Mouse (Mus musculus): ENCODE data around the gene Fv1. TPM values are rescaled to one million over a fixed set of nuclear protein-coding genes. Genes with fewer than 3 reads are reported as not detected.

The Fv1 gene
- polyA plus RNA-seq, 1 experiment from 2014 or later, result 12.9 TPM

DNA sequence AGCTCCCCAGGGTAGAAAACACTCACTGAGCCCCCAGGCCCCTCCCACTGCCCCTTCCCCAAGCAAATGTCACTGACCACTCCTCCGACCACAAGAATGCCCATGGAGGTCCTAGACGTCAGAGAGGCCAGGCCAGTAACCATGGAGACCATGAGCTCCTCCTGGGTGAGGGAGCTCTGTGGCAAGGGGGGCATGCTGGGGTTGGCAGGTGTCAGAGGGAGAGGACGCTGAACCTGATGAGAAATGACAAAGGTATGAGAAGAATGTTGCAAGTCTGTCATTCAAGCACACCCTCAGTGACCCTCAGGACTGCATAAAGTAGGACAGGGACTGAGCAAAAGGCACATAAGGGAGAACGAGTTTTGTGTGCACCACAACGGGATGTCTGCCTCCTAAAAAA is 11.1 kb downstream of the Fv1 start:
- 64% methylated on average over 5 of the region's 5 CpGs for WGBS
- Histone ChIP-seq H3K9me3 (ENCODE audit: control insufficient read depth, low read length) (no peaks in the 10 kb centered on the region), H3K4me3 (replicated peaks; ENCODE audit: low read length) (no peak overlapping the region), H3K27ac (ENCODE audit: low read length) (no peak overlapping the region), H3K27me3 (replicated peaks; ENCODE audit: control insufficient read depth, insufficient read depth, low read length) (no peaks in the 10 kb centered on the region), H3K4me2 (ENCODE audit: low read length) (no peak overlapping the region), H3K36me3 (ENCODE audit: control insufficient read depth, insufficient read depth) (peaks cover 65% of the 10 kb centered on the region), H3K9ac (replicated peaks; ENCODE audit: low read depth, low read length) (no peak overlapping the region), H3K4me1 (replicated peaks; ENCODE audit: control insufficient read depth, insufficient read depth, low read length) (no peaks in the 10 kb centered on the region)
- no peak for ATAC-seq

DNA sequence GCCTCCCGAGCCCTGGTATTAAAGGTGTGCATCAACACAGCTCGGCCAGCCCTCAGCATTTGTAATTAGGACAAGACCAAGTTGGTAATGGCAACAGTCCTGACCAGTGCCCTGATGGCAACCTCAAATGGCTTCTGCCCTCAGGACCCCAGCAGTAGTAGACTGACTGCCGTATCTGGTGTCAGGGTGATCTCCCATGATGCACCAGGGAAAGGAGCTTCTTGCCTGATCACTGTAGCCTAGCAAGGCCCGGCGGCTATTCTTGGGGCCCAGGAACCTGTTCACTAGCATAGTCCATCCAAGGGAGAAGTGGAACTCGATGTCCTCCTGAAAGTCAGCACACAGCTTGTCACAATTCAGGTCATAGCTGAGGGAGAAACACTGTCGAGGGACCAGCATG is 13.0 kb downstream of the Fv1 start:
- no peak overlapping the region for H3K4me3 ChIP-seq (replicated peaks; ENCODE audit: low read length)
- H3K27me3 ChIP-seq (replicated peaks; ENCODE audit: control insufficient read depth, insufficient read depth, low read length), result no peaks in the 10 kb centered on the region
- H3K4me2 ChIP-seq (ENCODE audit: low read length), result no peak overlapping the region
- H3K9me3 ChIP-seq (ENCODE audit: control insufficient read depth, low read length), result no peaks in the 10 kb centered on the region
- no peak overlapping the region for H3K9ac ChIP-seq (replicated peaks; ENCODE audit: low read depth, low read length)
- no peak for ATAC-seq
- H3K4me1 ChIP-seq (replicated peaks; ENCODE audit: control insufficient read depth, insufficient read depth, low read length), result no peaks in the 10 kb centered on the region
- WGBS, result 96% methylated on average over 7 of the region's 7 CpGs
- H3K36me3 ChIP-seq (ENCODE audit: control insufficient read depth, insufficient read depth), result peaks cover 63% of the 10 kb centered on the region
- H3K27ac ChIP-seq (ENCODE audit: low read length), result no peak overlapping the region

DNA sequence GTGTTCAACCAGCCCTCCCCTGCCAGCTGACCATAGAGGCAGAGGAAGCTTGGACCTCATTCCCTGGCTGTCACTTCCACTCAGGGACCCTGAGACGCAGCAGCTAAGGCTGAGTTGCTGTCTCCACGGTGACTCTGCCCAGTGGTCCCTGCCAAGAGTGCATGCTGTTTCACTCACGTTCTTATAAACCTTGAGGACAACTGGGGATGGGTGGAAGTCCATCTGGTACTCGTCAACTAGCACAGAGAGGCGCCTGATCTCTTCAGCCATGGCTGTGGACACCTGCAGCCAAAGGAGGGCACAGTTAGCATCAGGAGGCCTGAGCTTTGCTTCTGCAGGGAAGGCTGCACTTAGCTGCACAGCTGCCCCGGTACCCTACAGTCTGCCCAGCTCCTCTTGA is 14.3 kb downstream of the Fv1 start:
- Histone ChIP-seq H3K4me2 (ENCODE audit: low read length) (no peak overlapping the region), H3K27me3 (replicated peaks; ENCODE audit: control insufficient read depth, insufficient read depth, low read length) (no peaks in the 10 kb centered on the region), H3K36me3 (ENCODE audit: control insufficient read depth, insufficient read depth) (peaks cover 71% of the 10 kb centered on the region), H3K4me1 (replicated peaks; ENCODE audit: control insufficient read depth, insufficient read depth, low read length) (no peaks in the 10 kb centered on the region), H3K4me3 (replicated peaks; ENCODE audit: low read length) (no peak overlapping the region), H3K27ac (ENCODE audit: low read length) (no peak overlapping the region), H3K9ac (replicated peaks; ENCODE audit: low read depth, low read length) (no peak overlapping the region), H3K9me3 (ENCODE audit: control insufficient read depth, low read length) (no peaks in the 10 kb centered on the region)
- ATAC-seq, result no peak
- WGBS, result 90% methylated on average over 6 of the region's 6 CpGs

DNA sequence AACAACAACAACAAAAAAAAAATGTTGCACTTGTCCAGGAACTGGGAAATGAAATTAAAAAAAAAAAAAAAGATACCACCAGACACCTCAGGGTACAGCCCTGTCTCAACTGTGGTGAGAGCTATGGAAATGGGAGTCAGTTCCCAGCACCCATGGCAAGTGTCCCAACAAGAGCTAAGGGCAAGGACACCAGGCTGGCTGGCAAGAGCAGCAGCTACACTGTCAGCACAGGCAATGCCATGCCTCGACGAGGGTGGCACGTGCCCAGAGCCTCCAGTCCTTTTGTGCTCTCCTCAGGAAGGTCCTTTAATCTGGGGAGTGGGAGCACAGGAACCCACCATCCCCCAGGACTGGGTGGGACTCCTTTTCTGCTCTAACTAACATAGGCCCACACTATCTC is 15.4 kb downstream of the Fv1 start:
- no peak for ATAC-seq
- Histone ChIP-seq H3K36me3 (ENCODE audit: control insufficient read depth, insufficient read depth) (peaks cover 65% of the 10 kb centered on the region), H3K27me3 (replicated peaks; ENCODE audit: control insufficient read depth, insufficient read depth, low read length) (no peaks in the 10 kb centered on the region), H3K4me3 (replicated peaks; ENCODE audit: low read length) (no peak overlapping the region), H3K4me1 (replicated peaks; ENCODE audit: control insufficient read depth, insufficient read depth, low read length) (no peaks in the 10 kb centered on the region), H3K27ac (ENCODE audit: low read length) (no peak overlapping the region), H3K9me3 (ENCODE audit: control insufficient read depth, low read length) (no peaks in the 10 kb centered on the region), H3K9ac (replicated peaks; ENCODE audit: low read depth, low read length) (no peak overlapping the region), H3K4me2 (ENCODE audit: low read length) (no peak overlapping the region)
- 85% methylated on average over 3 of the region's 3 CpGs for WGBS

DNA sequence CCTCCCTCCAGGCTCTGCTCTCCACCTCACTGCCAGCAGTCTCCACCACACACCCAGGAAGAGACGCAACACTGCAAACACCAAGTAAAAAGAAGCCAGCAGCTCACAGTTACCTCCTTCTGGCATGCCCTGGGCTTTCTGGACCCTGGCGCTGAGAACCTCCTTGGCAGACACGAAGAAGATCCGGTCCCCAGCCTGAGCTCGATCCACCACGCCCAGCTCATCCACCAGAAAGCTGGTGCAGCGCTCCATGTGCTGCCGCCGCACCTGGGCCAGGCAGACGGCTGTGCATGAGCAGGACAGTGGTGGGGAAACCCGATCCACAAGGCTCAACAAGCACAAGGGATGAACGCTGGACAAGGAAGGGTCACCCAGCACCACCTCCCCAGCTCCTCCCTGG is 17.4 kb downstream of the Fv1 start:
- ATAC-seq, result no peak

DNA sequence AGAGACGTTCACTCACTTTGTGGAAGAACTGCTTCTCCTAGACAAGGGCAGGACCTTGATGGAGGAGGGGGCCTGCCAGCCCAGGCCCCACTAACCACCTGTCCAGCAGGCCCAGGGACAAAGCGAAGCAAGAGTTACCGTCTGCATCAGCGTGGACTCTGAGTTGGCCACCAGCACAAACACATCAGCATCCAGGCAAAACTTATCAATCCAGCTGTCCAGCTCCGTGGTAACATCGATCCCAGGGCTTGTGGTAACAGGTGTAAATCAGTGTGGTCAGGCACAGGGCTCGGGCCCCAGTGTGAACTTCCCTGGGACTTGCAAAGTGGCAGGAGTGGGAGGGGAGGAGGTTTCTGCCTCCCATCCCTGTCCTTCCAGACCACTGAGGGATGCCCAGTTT is 18.5 kb downstream of the Fv1 start:
- no peak overlapping the region for H3K4me3 ChIP-seq (replicated peaks; ENCODE audit: low read length)
- H3K4me2 ChIP-seq (ENCODE audit: low read length), result no peak overlapping the region
- H3K36me3 ChIP-seq (ENCODE audit: control insufficient read depth, insufficient read depth), result peaks cover 55% of the 10 kb centered on the region
- ATAC-seq, result no peak
- H3K9me3 ChIP-seq (ENCODE audit: control insufficient read depth, low read length), result no peaks in the 10 kb centered on the region
- H3K4me1 ChIP-seq (replicated peaks; ENCODE audit: control insufficient read depth, insufficient read depth, low read length), result no peaks in the 10 kb centered on the region
- H3K9ac ChIP-seq (replicated peaks; ENCODE audit: low read depth, low read length), result no peak overlapping the region
- H3K27ac ChIP-seq (ENCODE audit: low read length), result no peak overlapping the region
- 96% methylated on average over 7 of the region's 7 CpGs for WGBS
- no peaks in the 10 kb centered on the region for H3K27me3 ChIP-seq (replicated peaks; ENCODE audit: control insufficient read depth, insufficient read depth, low read length)

More for the DNA sequence above, 17.4 kb downstream of the Fv1 start:
- Histone ChIP-seq H3K27me3 (replicated peaks; ENCODE audit: control insufficient read depth, insufficient read depth, low read length) (no peaks in the 10 kb centered on the region), H3K9me3 (ENCODE audit: control insufficient read depth, low read length) (no peaks in the 10 kb centered on the region), H3K4me2 (ENCODE audit: low read length) (no peak overlapping the region), H3K9ac (replicated peaks; ENCODE audit: low read depth, low read length) (no peak overlapping the region), H3K4me3 (replicated peaks; ENCODE audit: low read length) (no peak overlapping the region), H3K36me3 (ENCODE audit: control insufficient read depth, insufficient read depth) (peaks cover 67% of the 10 kb centered on the region), H3K4me1 (replicated peaks; ENCODE audit: control insufficient read depth, insufficient read depth, low read length) (no peaks in the 10 kb centered on the region), H3K27ac (ENCODE audit: low read length) (no peak overlapping the region)
- 94% methylated on average over 12 of the region's 12 CpGs for WGBS

DNA sequence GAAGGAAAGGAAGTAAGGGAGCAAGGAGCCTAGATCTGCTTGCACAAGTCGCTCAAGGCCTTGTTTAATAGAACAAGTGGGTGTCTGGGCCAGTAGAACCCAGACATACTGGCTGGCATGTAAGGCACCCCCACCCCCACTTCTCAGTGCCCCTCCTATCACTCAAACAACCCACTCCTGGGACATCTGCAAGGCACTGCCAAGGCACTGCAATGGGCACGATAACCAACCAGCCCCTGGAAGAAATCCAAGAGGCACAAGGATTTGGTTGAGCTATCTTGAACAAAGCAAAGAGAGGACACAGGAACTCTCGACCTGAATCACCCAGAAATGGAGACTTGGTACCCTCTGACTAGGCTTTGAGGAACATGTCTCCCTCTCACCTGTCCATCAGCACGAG is 19.5 kb downstream of the Fv1 start:
- no peaks in the 10 kb centered on the region for H3K9me3 ChIP-seq (ENCODE audit: control insufficient read depth, low read length)
- no peak for ATAC-seq
- no peaks in the 10 kb centered on the region for H3K27me3 ChIP-seq (replicated peaks; ENCODE audit: control insufficient read depth, insufficient read depth, low read length)
- H3K4me1 ChIP-seq (replicated peaks; ENCODE audit: control insufficient read depth, insufficient read depth, low read length), result no peaks in the 10 kb centered on the region
- H3K36me3 ChIP-seq (ENCODE audit: control insufficient read depth, insufficient read depth), result peaks cover 49% of the 10 kb centered on the region
- 82% methylated on average over 4 of the region's 4 CpGs for WGBS
- H3K4me3 ChIP-seq (replicated peaks; ENCODE audit: low read length), result no peak overlapping the region
- no peak overlapping the region for H3K4me2 ChIP-seq (ENCODE audit: low read length)
- no peak overlapping the region for H3K27ac ChIP-seq (ENCODE audit: low read length)
- no peak overlapping the region for H3K9ac ChIP-seq (replicated peaks; ENCODE audit: low read depth, low read length)

DNA sequence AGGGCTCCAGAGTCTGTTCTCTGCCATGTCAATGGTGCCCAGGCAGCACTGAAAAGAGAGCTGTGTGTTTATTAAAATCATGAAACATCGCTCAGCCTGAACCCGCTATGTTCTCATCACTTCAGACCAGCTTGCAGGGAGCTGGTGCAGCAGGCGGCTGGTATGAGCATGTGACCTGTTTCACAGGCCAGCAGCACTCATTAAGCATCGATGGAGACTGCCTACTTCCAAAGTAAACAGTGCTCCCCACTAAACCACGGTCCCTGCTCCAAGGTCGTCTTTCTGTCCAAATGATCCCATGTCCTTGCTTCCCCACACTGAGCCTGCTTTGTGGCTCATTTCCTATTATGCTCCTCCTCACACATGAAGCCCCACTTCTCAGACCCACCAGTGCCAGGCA is 21.6 kb downstream of the Fv1 start:
- Histone ChIP-seq H3K4me3 (replicated peaks; ENCODE audit: low read length) (no peak overlapping the region), H3K9me3 (ENCODE audit: control insufficient read depth, low read length) (no peaks in the 10 kb centered on the region), H3K9ac (replicated peaks; ENCODE audit: low read depth, low read length) (no peak overlapping the region), H3K36me3 (ENCODE audit: control insufficient read depth, insufficient read depth) (peaks cover 47% of the 10 kb centered on the region), H3K4me2 (ENCODE audit: low read length) (no peak overlapping the region), H3K27me3 (replicated peaks; ENCODE audit: control insufficient read depth, insufficient read depth, low read length) (no peaks in the 10 kb centered on the region), H3K4me1 (replicated peaks; ENCODE audit: control insufficient read depth, insufficient read depth, low read length) (no peaks in the 10 kb centered on the region), H3K27ac (ENCODE audit: low read length) (no peak overlapping the region)
- 94% methylated on average over 6 of the region's 6 CpGs for WGBS
- ATAC-seq, result no peak

DNA sequence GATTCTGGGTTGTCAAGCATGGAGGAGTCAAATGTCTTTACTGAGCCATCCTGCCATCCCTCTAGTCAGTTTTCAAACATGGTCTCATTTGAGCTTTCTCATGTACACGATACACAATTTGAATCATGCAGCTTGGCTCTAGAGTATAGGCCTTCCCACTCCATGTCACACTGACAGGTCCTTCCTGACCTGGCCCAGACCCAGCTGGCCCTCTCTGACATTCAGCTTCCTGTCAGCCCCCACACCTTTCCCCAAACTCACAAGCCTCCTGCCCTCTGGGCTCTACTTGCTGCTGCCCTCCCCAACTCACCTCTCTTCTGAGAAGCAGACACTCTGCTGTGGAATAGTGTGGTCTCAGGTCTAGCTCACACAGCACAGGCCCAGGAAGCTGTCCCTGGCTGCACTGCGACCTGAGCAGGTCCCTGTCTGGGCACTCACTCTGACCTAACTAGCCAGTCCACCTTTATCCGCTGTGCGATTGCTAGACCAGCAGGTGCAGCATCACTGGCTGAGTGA is 27.1 kb downstream of the Fv1 start:
- Histone ChIP-seq H3K9ac (replicated peaks; ENCODE audit: low read depth, low read length) (no peak overlapping the region), H3K4me3 (replicated peaks; ENCODE audit: low read length) (no peak overlapping the region), H3K27ac (ENCODE audit: low read length) (no peak overlapping the region), H3K4me1 (replicated peaks; ENCODE audit: control insufficient read depth, insufficient read depth, low read length) (no peaks in the 10 kb centered on the region), H3K9me3 (ENCODE audit: control insufficient read depth, low read length) (no peaks in the 10 kb centered on the region), H3K4me2 (ENCODE audit: low read length) (no peak overlapping the region), H3K27me3 (replicated peaks; ENCODE audit: control insufficient read depth, insufficient read depth, low read length) (no peaks in the 10 kb centered on the region), H3K36me3 (ENCODE audit: control insufficient read depth, insufficient read depth) (peaks cover 31% of the 10 kb centered on the region)
- WGBS, result 92% methylated on average over 4 of the region's 4 CpGs
- ATAC-seq, result no peak

DNA sequence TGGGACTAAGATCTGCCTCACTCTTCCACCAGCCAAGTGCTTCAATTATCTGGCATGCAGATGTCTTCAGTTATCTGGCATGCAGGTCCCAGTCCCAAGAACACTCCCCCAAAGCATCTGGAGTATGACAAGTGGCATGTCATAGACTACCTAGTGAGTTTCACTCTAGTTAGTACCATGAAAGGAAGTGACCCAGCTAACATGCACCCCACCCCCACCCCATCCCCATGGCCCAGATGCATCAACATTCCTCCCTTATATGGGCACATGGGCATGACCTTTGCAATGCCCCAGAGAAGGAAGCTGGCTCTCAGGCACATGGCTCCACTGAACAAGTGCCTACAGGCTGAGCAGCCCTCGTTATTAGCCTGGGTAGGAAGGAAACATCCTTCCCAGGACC is 27.6 kb downstream of the Fv1 start:
- ATAC-seq, result no peak
- 72% methylated on average over 1 of the region's 1 CpGs for WGBS
- H3K27me3 ChIP-seq (replicated peaks; ENCODE audit: control insufficient read depth, insufficient read depth, low read length), result no peaks in the 10 kb centered on the region
- H3K4me1 ChIP-seq (replicated peaks; ENCODE audit: control insufficient read depth, insufficient read depth, low read length), result no peaks in the 10 kb centered on the region
- no peak overlapping the region for H3K27ac ChIP-seq (ENCODE audit: low read length)
- no peaks in the 10 kb centered on the region for H3K9me3 ChIP-seq (ENCODE audit: control insufficient read depth, low read length)
- H3K4me2 ChIP-seq (ENCODE audit: low read length), result no peak overlapping the region
- no peak overlapping the region for H3K9ac ChIP-seq (replicated peaks; ENCODE audit: low read depth, low read length)
- H3K4me3 ChIP-seq (replicated peaks; ENCODE audit: low read length), result no peak overlapping the region
- peaks cover 31% of the 10 kb centered on the region for H3K36me3 ChIP-seq (ENCODE audit: control insufficient read depth, insufficient read depth)
